Mouse (Mus musculus) naive thymus-derived CD4-positive, alpha-beta T cell, adult 2 months (primary cell): ENCODE results near the gene Olfr1537.

ENCODE experiments used
- DNase-seq: peaks from one replicate; pipeline ENCODE4 v3.0.0-alpha.2; 2011; ENCODE audit warnings: low read depth

Olfr1537 gene

GRCm38 (mm10) chr9:39249894-39250293 is at the start of gene Olfr1537:
TSS of gene Olfr1537 (minus strand) at chr9:39249994.
- no peak for DNase-seq

GRCm38 (mm10) chr9:39287136-39287535 is 37.3 kb upstream of the Olfr1537 start:
- no peak for DNase-seq

GRCm38 (mm10) chr9:39276718-39277117 is 26.9 kb upstream of the Olfr1537 start, which contains the start of gene Olfr945:
TSS of gene Olfr945 (minus strand) at chr9:39276818.
- DNase-seq = no peak

GRCm38 (mm10) chr9:39201620-39202019 is 48.2 kb downstream of the Olfr1537 start, which contains the start of gene Olfr944:
TSS of gene Olfr944 (plus strand) at chr9:39201920.
- DNase-seq = no peak
